Comparison of ENCODE assay signal across 20 mouse cellular contexts in genomic region chr12:82234463-82235223, GRCm38 (mm10).
DNase-seq lines count a peak whose midpoint lies in the region; ATAC-seq lines count a peak whose summit lies in the region.
"Had no signal": no experiment of that assay in that cellular context is flagged by ENCODE, and none has a peak within 500 bp of the region (broad histone marks: within the 10 kb centered on the region; RNA-seq: fewer than 3 reads in every experiment).

No protein-coding gene starts in this region.

- no peak overlapping the region for H3K9ac ChIP-seq in neural tube, embryonic 15.5 days (replicated peaks)
- H3K9ac ChIP-seq in hindbrain, embryonic 12.5 days = no peak overlapping the region
- H3K9ac ChIP-seq: heart, embryonic 13.5 days had no signal

- no peak overlapping the region for H3K4me3 ChIP-seq in neural tube, embryonic 15.5 days (replicated peaks)
- H3K4me3 ChIP-seq in hindbrain, embryonic 12.5 days = no peak overlapping the region
- H3K4me3 ChIP-seq: embryonic facial prominence, embryonic 10.5 days; heart, embryonic 13.5 days had no signal

- H3K9me3 ChIP-seq in neural tube, embryonic 15.5 days (replicated peaks) = no peaks in the 10 kb centered on the region
- H3K9me3 ChIP-seq in hindbrain, embryonic 12.5 days (replicated peaks) = no peaks in the 10 kb centered on the region
- H3K9me3 ChIP-seq: embryonic facial prominence, embryonic 10.5 days; heart, embryonic 13.5 days had no signal

- H3K27ac ChIP-seq in neural tube, embryonic 15.5 days (replicated peaks) = no peak overlapping the region
- H3K27ac ChIP-seq in hindbrain, embryonic 12.5 days = no peak overlapping the region
- H3K27ac ChIP-seq: embryonic facial prominence, embryonic 10.5 days; heart, embryonic 13.5 days; hindbrain, postnatal 0 days had no signal

- no peaks in the 10 kb centered on the region for H3K4me1 ChIP-seq in neural tube, embryonic 15.5 days
- H3K4me1 ChIP-seq in hindbrain, embryonic 12.5 days = peaks cover 18% of the 10 kb centered on the region

- H3K27me3 ChIP-seq in neural tube, embryonic 15.5 days (replicated peaks) = no peaks in the 10 kb centered on the region
- no peaks in the 10 kb centered on the region for H3K27me3 ChIP-seq in hindbrain, embryonic 12.5 days
- H3K27me3 ChIP-seq: heart, embryonic 13.5 days had no signal

- no peak for ATAC-seq in neural tube, embryonic 15.5 days (ENCODE audit: low FRiP score)
- no peak for ATAC-seq in hindbrain, embryonic 12.5 days (ENCODE audit: low FRiP score)
- ATAC-seq: hindbrain, postnatal 0 days; midbrain, embryonic 16.5 days had no signal

- H3K4me2 ChIP-seq in neural tube, embryonic 15.5 days = no peak overlapping the region
- no peak overlapping the region for H3K4me2 ChIP-seq in hindbrain, embryonic 12.5 days (replicated peaks)
- H3K4me2 ChIP-seq: heart, embryonic 13.5 days had no signal

- peak; percentile 13 for DNase-seq in heart, adult 8-10 months (ENCODE audit: low spot score)
- no peak for DNase-seq in heart, postnatal 4 days
- DNase-seq in neural tube, embryonic 10.5 days (ENCODE audit: extremely low spot score, low spot score) = peak; percentile 24
- peak; percentile 50 for DNase-seq in forelimb bud, embryonic 11.5 days (ENCODE audit: low read depth, low spot score)
- DNase-seq in testis, postnatal 10 days (ENCODE audit: low spot score) = peak; percentile 23
- DNase-seq: adrenal gland, postnatal 36 days; cerebellum, adult 11-12 months; cerebellum, postnatal 14 days; kidney, adult 11 months; kidney, postnatal 25 days; left cerebral cortex, postnatal 4 days; lung, adult 18-20 months; lung, postnatal 14 days; thymus, adult 2 months had no signal

- WGBS in neural tube, embryonic 15.5 days = 89% methylated on average over 14 of the region's 14 CpGs
- 75% methylated on average over 14 of the region's 14 CpGs for WGBS in hindbrain, embryonic 12.5 days

- H3K36me3 ChIP-seq in neural tube, embryonic 15.5 days = no peaks in the 10 kb centered on the region
- H3K36me3 ChIP-seq in hindbrain, embryonic 12.5 days = no peaks in the 10 kb centered on the region
